Mouse (Mus musculus) forebrain, embryonic 10.5 days (tissue): ENCODE results near the gene Nr1i3. TPM values are rescaled to one million over a fixed set of nuclear protein-coding genes. Genes with fewer than 3 reads are reported as not detected.

Experiments
- DNase-seq: peaks from one replicate; pipeline ENCODE4 v3.0.0-alpha.2; 2017; ENCODE audit warnings: low spot score; ENCODE audit errors: extremely low spot score
- H3K27ac ChIP-seq: fragments of 300-500 bp; sonication (generic); 2 replicates; pipeline ENCODE4 v1.5.1; 2016; ENCODE audit warnings: mild to moderate bottlenecking
- H3K27me3 ChIP-seq: fragments of 300-500 bp; sonication (generic); 2 replicates; pipeline ENCODE4 v1.6.1; 2016; ENCODE audit warnings: mild to moderate bottlenecking; ENCODE audit not compliant: poor library complexity, severe bottlenecking
- H3K36me3 ChIP-seq: fragments of 300-500 bp; sonication (generic); replicated peaks from 2 replicates; pipeline ENCODE4 v1.6.1; 2016; ENCODE audit warnings: mild to moderate bottlenecking, moderate library complexity
- H3K4me1 ChIP-seq: fragments of 300-500 bp; sonication (generic); 2 replicates; pipeline ENCODE4 v1.6.1; 2016
- H3K4me3 ChIP-seq: fragments of 300-500 bp; sonication (generic); 2 replicates; pipeline ENCODE4 v1.5.1; 2016; ENCODE audit warnings: mild to moderate bottlenecking, moderate library complexity
- H3K9me3 ChIP-seq: fragments of 300-500 bp; sonication (generic); 2 replicates; pipeline ENCODE4 v1.6.1; 2016; ENCODE audit warnings: mild to moderate bottlenecking, moderate library complexity
- WGBS: fragments of 180-500 bp; shearing (Covaris S2); methylation state at CpG from one replicate; pipeline ENCODE4 v1.1.7; 2016; 5-methylcytosine and 5-hydroxymethylcytosine counted together
- polyA plus RNA-seq: library from polyadenylated mRNA; unstranded; fragments of >200 nt; fragmentation: Nextera tagmentation; extraction: Ambion mirVana; gene quantifications from 2 replicates; pipeline ENCODE4 v1.2.1, GENCODE M21; 2016

Nr1i3 gene
- polyA plus RNA-seq, 1 experiment from 2014 or later: 0.24 TPM

- no peak for DNase-seq
- Histone ChIP-seq H3K9me3 (no peaks in the 10 kb centered on the region), H3K27me3 (peaks cover 15% of the 10 kb centered on the region), H3K4me1 (peaks cover 9% of the 10 kb centered on the region; the same call in 1 of the 2 replicates), H3K36me3 (no peaks in the 10 kb centered on the region), H3K27ac (no peak overlapping the region), H3K4me3 (no peak overlapping the region)
- WGBS: 53% methylated on average over 11 of the region's 11 CpGs
Measured at GRCm38 (mm10) chr1:171203471-171204248, 10.1 kb upstream of the Nr1i3 start.

DNA sequence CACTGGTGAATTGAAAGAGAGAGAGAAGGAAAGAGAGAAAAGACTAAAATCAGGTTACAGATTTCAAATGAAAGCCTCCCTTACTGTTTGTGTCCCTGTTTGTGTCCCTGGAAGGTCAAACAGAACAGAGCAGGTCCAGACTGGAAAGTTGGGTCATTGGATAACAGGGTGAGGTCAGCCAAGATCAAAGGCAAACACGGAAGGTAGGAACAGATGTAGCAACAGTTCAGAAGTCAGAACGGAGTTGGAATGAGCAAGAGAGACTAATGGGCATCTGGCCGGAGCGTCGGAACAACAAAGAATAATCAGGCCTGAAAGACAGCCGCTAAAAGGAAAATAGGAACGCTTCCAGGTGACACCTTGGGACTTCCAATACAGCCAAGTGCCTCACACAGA lies 9.5 kb upstream of the Nr1i3 start:
- H3K4me1 ChIP-seq: peaks cover 11% of the 10 kb centered on the region
- WGBS: 68% methylated on average over 7 of the region's 7 CpGs

DNA sequence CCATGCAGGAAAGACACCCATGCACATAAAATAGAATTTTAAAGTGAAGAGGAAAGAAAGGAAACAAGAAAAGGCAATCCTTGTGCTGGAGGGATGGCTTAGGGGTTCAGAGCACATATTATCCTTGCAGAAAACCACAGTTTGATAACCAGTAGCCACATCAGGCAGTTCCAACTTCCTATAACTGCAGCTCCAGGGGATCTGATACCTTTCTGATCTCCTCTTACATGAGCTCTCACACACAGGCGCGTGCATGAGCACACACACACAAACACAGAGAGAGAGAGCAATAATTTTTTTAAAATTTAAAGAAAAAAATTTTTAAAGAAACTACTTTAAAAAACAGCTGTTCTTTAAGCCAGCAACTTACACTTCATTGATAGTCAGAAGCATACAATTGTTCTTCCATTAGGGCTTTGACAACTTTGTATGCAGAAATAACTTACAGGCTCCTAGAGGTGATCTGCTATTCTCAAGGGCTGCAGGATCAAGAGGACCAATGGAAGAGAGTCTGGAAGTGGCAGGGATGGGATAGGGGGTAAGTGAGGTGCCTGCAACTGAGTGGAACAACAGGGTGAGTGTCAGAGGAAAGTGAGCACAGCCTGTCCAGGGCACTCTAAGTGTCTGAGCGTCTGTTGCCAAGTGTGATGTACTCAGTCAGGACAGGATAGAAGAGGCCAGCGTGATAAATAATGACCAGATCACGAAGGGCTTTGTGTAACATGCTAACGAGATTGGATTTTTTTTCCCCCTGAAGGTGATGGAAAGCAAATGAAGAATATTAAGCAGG lies 7.9 kb upstream of the Nr1i3 start:
- Histone ChIP-seq H3K36me3 (no peaks in the 10 kb centered on the region), H3K9me3 (no peaks in the 10 kb centered on the region), H3K27me3 (peaks cover 4% of the 10 kb centered on the region), H3K4me3 (no peak overlapping the region), H3K4me1 (peaks cover 16% of the 10 kb centered on the region), H3K27ac (no peak overlapping the region)
- 75% methylated on average over 6 of the region's 6 CpGs for WGBS
- no peak for DNase-seq

More for the DNA sequence above, 9.5 kb upstream of the Nr1i3 start:
- Histone ChIP-seq H3K9me3 (no peaks in the 10 kb centered on the region), H3K36me3 (no peaks in the 10 kb centered on the region), H3K4me3 (no peak overlapping the region), H3K27ac (no peak overlapping the region), H3K27me3 (peaks cover 9% of the 10 kb centered on the region; the same call in 1 of the 2 replicates)
- DNase-seq: no peak

GRCm38 (mm10) chr1:171209409-171209808 lies 4.4 kb upstream of the Nr1i3 start:
- WGBS: 22% methylated on average over 4 of the region's 4 CpGs
- H3K27ac ChIP-seq: no peak overlapping the region
- peaks cover 22% of the 10 kb centered on the region for H3K4me1 ChIP-seq
- H3K9me3 ChIP-seq: no peaks in the 10 kb centered on the region
- H3K36me3 ChIP-seq: no peaks in the 10 kb centered on the region
- peaks cover 3% of the 10 kb centered on the region for H3K27me3 ChIP-seq
- H3K4me3 ChIP-seq: no peak overlapping the region
- DNase-seq: no peak

GRCm38 (mm10) chr1:171212854-171213253 lies 916 bp upstream of the Nr1i3 start:
- H3K4me3 ChIP-seq: no peak overlapping the region
- no peaks in the 10 kb centered on the region for H3K9me3 ChIP-seq
- WGBS: 52% methylated on average over 3 of the region's 3 CpGs
- peaks cover 16% of the 10 kb centered on the region for H3K4me1 ChIP-seq
- no peaks in the 10 kb centered on the region for H3K36me3 ChIP-seq
- DNase-seq: no peak
- H3K27me3 ChIP-seq: peaks cover 3% of the 10 kb centered on the region
- no peak overlapping the region for H3K27ac ChIP-seq

DNA sequence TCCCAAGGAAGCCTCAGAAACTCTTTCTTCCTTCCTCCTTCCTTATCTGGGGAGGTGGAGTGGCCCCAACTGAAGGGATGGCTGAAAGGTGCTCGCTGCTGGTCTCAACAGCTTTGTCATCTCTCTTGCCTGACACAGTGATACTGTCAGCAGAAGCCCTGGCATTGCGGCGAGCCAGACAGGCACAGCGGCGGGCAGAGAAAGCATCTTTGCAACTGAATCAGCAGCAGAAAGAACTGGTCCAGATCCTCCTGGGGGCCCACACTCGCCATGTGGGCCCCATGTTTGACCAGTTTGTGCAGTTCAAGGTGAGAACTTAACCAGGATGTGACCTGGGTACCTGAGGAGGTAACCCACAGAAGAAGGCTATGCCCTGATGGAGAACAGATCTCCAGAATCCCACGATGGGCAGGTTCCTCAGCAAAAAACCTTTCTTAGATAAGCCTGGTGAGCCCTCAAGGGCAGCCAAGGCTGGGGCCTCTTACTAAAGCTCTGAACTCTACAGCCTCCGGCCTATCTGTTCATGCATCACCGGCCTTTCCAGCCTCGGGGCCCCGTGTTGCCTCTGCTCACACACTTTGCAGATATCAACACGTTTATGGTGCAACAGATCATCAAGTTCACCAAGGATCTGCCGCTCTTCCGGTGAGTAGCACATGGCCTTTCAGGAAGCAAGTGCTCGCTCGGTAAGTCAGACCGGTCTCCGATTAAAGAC lies 2.6 kb downstream of the Nr1i3 start:
- H3K27me3 ChIP-seq: peaks cover 3% of the 10 kb centered on the region; the same call in 1 of the 2 replicates
- H3K9me3 ChIP-seq: no peaks in the 10 kb centered on the region
- DNase-seq: no peak
- peaks cover 20% of the 10 kb centered on the region for H3K4me1 ChIP-seq
- 91% methylated on average over 18 of the region's 18 CpGs for WGBS
- peaks cover 27% of the 10 kb centered on the region for H3K36me3 ChIP-seq
- no peak overlapping the region for H3K4me3 ChIP-seq
- H3K27ac ChIP-seq: no peak overlapping the region

DNA sequence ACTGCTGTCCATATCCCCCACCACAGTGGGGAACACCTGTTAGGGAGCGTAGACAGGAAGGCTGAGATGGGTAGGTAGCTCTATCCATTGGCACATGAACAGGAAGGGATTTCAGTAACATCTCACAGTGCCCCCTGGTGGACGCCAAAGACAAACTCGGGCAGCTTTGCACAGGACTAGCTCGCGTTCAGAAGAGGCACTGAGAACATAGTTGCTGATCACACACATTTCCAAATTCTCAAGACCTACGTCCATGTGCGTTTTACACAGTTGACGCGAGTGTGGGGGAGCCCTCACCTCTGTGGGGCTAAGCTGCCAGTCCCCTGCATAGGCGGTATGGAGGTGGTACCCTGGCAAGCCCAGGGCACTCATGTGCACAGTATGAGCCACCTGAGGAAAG lies 7.1 kb downstream of the Nr1i3 start:
- peaks cover 27% of the 10 kb centered on the region for H3K36me3 ChIP-seq
- peak; percentile 84 for DNase-seq
- H3K9me3 ChIP-seq: no peaks in the 10 kb centered on the region
- peaks cover 29% of the 10 kb centered on the region for H3K4me1 ChIP-seq
- peak overlapping the region; percentile 73 for H3K4me3 ChIP-seq
- H3K27ac ChIP-seq: 0 out of 2 replicates have a peak overlapping the region, but pooled peaks have one; percentile 88
- WGBS: 10% methylated on average over 10 of the region's 10 CpGs
- no peaks in the 10 kb centered on the region for H3K27me3 ChIP-seq

- Histone ChIP-seq H3K27ac (peak overlapping the region; percentile 88), H3K4me1 (peaks cover 29% of the 10 kb centered on the region), H3K36me3 (peaks cover 27% of the 10 kb centered on the region), H3K27me3 (no peaks in the 10 kb centered on the region), H3K4me3 (peak overlapping the region; percentile 73), H3K9me3 (no peaks in the 10 kb centered on the region)
- 10% methylated on average over 22 of the region's 22 CpGs for WGBS
- DNase-seq: peak; percentile 34
Measured at GRCm38 (mm10) chr1:171221281-171222193, 7.8 kb downstream of the Nr1i3 start.

DNA sequence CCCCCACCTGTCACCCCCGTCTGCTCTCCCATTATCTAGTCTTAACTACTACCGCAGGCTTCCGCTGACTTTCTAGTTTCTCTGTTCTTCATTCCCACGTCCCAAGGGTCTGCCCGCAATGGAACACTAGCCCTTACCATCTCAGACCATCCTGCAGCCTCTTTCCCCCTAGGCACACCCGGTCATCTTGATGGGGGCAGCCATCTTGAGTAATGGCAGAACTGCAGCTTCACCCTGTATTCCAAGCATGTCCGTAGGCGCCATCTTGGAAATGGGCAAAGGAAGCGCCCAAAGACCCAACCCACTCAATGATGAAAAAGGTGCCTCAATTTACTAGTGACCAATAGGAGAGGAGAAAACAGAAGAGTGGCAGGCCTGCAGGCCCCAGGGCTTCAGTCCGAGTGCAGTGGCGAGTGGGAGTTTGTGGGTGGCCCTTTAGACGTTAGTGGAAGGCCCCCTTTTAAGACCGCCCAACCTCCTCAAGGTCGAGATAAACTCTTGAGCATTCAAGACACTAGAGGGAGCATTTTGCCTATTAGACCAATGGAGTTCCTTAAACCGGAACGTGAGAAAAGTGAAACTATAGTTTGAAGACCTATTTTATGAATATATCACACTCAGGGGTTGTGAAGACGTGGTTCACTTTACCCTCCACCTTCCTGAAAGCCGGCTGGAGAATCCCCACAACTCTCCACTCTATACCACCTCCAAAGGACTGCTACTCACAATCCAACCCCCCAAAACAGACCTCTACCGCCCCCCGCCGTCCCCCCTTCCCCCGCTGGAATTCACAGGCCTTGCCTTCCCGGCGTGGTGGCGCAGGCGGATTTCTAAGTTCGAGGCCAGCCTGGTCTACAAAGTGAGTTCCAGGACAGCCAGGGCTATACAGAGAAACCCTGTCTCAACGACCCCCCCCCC lies 8.7 kb downstream of the Nr1i3 start, which contains the start of gene Tomm40l:
Tomm40l (minus strand) TSS at position 277 of the 918 bp plus-strand sequence.
- peak within 1 kb of the TSS; percentile 88 for H3K27ac ChIP-seq
- H3K4me1 ChIP-seq: peaks cover 33% of the 10 kb centered on the region
- H3K9me3 ChIP-seq: no peaks in the 10 kb centered on the region
- H3K4me3 ChIP-seq: peak within 1 kb of the TSS; percentile 73
- no peaks in the 10 kb centered on the region for H3K27me3 ChIP-seq
- peaks cover 27% of the 10 kb centered on the region for H3K36me3 ChIP-seq
- 3% methylated on average over 28 of the region's 28 CpGs for WGBS
- peak; percentile 95 for DNase-seq

GRCm38 (mm10) chr1:171223168-171223567 lies 9.4 kb downstream of the Nr1i3 start:
- no peak for DNase-seq
- H3K4me1 ChIP-seq: peaks cover 33% of the 10 kb centered on the region
- 85% methylated on average over 6 of the region's 6 CpGs for WGBS
- H3K27me3 ChIP-seq: no peaks in the 10 kb centered on the region
- peak overlapping the region; percentile 88 for H3K27ac ChIP-seq
- H3K9me3 ChIP-seq: no peaks in the 10 kb centered on the region
- peaks cover 25% of the 10 kb centered on the region for H3K36me3 ChIP-seq
- H3K4me3 ChIP-seq: peak overlapping the region; percentile 73

DNA sequence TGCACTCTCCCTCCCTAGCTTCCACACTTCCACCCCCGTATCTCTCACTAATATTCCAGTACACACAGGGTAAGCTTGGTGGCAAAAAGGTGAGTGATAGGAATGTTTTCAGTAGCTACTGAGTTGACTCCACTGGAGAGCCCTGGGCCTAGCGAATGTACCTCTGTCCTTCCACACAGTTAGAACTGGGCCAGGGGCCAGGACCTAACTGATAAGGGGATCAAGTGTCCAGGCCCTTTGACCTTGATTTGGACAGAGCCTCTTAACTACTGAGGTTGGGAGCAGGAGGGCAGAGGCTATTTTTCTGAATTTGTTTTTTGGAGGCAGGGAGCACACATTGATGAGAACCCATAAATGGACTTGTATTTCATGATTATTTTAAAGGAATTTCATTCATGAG lies 10.0 kb downstream of the Nr1i3 start:
- H3K27me3 ChIP-seq: no peaks in the 10 kb centered on the region
- H3K36me3 ChIP-seq: peaks cover 19% of the 10 kb centered on the region
- no peak overlapping the region for H3K27ac ChIP-seq
- H3K4me3 ChIP-seq: no peak overlapping the region
- 84% methylated on average over 2 of the region's 2 CpGs for WGBS
- no peak for DNase-seq
- peaks cover 37% of the 10 kb centered on the region for H3K4me1 ChIP-seq
- H3K9me3 ChIP-seq: no peaks in the 10 kb centered on the region
